Mouse (Mus musculus) C2C12 (cell line): ENCODE measurements at regions not wholly inside any gene's neighbourhood (a gene's known extent, or its start where the extent isn't known, plus 50 kb on each side); places are given as distances from the start of the nearest gene placed in this dataset.

ENCODE experiments used
- H3K27me3 ChIP-seq: one replicate; pipeline ENCODE4 v1.6.1; 2011; ENCODE audit not compliant: control insufficient read depth, insufficient read depth, insufficient read length
- H3K36me3 ChIP-seq: one replicate; pipeline ENCODE4 v1.6.1; 2011; ENCODE audit not compliant: control insufficient read depth, insufficient read depth
- H3K4me3 ChIP-seq: one replicate; pipeline ENCODE4 v1.5.1; 2011; ENCODE audit warnings: mild to moderate bottlenecking, control low read depth; ENCODE audit not compliant: poor library complexity, insufficient read depth, severe bottlenecking
- H3K79me2 ChIP-seq: one replicate; pipeline ENCODE4 v1.6.1; 2011; ENCODE audit not compliant: control insufficient read depth, insufficient read depth
- H3K79me3 ChIP-seq: one replicate; pipeline ENCODE4 v1.6.1; 2011; ENCODE audit warnings: low read depth, control low read depth
- H3ac ChIP-seq: one replicate; pipeline ENCODE3; 2011; ENCODE audit warnings: low read depth; ENCODE audit not compliant: control insufficient read depth, insufficient read length
- CEBPB ChIP-seq: IDR thresholded peaks from one replicate; pipeline ENCODE4 v1.6.1; 2011; ENCODE audit warnings: low read depth, mild to moderate bottlenecking, control low read depth, moderate library complexity
- CTCF ChIP-seq: IDR thresholded peaks from one replicate; pipeline ENCODE4 v1.5.1; 2011; ENCODE audit not compliant: control insufficient read depth, insufficient read depth, insufficient read length
- FOSL1 ChIP-seq: IDR thresholded peaks from one replicate; pipeline ENCODE4 v1.8.0; 2011; ENCODE audit warnings: mild to moderate bottlenecking, low read length; ENCODE audit not compliant: poor library complexity, insufficient read depth, severe bottlenecking
- MAX ChIP-seq: IDR thresholded peaks from one replicate; pipeline ENCODE4 v1.6.1; 2011; ENCODE audit warnings: mild to moderate bottlenecking, control low read depth
- MYOD1 ChIP-seq: IDR thresholded peaks from one replicate; pipeline ENCODE4 v1.6.1; 2011; ENCODE audit warnings: low read depth; ENCODE audit not compliant: control insufficient read depth, insufficient read length
- MYOG ChIP-seq: IDR thresholded peaks from one replicate; pipeline ENCODE4 v1.6.1; 2011; ENCODE audit not compliant: control insufficient read depth, insufficient read length; ENCODE audit errors: extremely low read depth
- USF1 ChIP-seq: IDR thresholded peaks from one replicate; pipeline ENCODE4 v1.6.1; 2011; ENCODE audit warnings: low read depth, mild to moderate bottlenecking, control low read depth, moderate library complexity

DNA sequence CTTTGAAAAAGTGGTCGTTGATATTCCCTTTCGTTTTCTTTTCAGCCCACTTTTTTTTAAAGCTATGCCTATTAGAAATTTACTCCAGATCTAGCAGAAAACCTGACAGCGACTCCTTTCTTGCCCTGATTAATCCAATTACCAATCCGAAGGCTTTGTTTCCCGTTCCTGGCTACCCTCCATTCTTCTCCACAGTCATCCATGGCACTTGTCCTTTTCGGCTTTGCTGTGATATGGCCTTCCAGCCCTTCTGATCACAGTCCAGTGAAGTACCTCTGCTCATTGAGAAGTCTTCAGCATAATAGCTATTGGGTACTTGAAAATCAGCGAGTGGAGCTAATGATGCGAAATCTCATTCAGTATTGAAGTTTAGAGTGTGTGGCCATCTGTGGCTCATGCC, 99.0 kb upstream of the Alg10b start:
- Histone ChIP-seq H3K79me2 (no peaks in the 10 kb centered on the region), H3ac (no peak overlapping the region), H3K27me3 (no peaks in the 10 kb centered on the region), H3K4me3 (no peak overlapping the region), H3K36me3 (no peaks in the 10 kb centered on the region), H3K79me3 (no peaks in the 10 kb centered on the region)
- TF ChIP-seq MAX, result no peak
- TF ChIP-seq MYOG, result no peak
- TF ChIP-seq FOSL1, result no peak
- TF ChIP-seq USF1, result no peak
- TF ChIP-seq CEBPB, result no peak
- TF ChIP-seq CTCF, result no peak
- TF ChIP-seq MYOD1, result no peak

- H3K79me3 ChIP-seq, result no peaks in the 10 kb centered on the region
- no peaks in the 10 kb centered on the region for H3K36me3 ChIP-seq
- no peaks in the 10 kb centered on the region for H3K79me2 ChIP-seq
- H3K27me3 ChIP-seq, result no peaks in the 10 kb centered on the region
- H3K4me3 ChIP-seq, result no peak overlapping the region
- H3ac ChIP-seq, result no peak overlapping the region
- TF ChIP-seq CEBPB (no peak), CTCF (no peak)
Measured at GRCm38 (mm10) chr15:90131777-90132176, 92.3 kb upstream of the Alg10b start.

DNA sequence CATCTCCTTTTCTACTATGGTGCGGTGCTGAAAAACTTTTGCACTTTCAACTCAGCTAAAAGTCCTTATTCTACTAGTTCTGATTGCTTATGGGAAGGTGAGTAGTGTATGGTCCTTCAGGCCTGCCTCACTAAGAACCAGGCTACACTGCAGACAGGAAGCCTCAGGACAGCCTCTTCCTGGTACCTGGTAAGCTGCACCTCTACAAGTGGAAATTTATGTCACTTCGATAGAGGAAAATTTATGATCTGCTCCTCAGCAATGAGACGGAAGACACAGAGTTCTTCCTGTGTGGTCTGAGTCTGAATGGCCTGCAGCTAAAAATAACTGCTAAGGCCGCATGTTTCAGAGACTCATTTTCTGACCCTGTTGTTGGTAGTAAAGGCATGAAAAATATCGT, 83.1 kb upstream of the Alg10b start:
- Histone ChIP-seq H3K27me3 (no peaks in the 10 kb centered on the region), H3K79me3 (no peaks in the 10 kb centered on the region), H3ac (no peak overlapping the region), H3K36me3 (no peaks in the 10 kb centered on the region), H3K4me3 (no peak overlapping the region), H3K79me2 (no peaks in the 10 kb centered on the region)
- TF ChIP-seq FOSL1, result no peak
- no peak for TF ChIP-seq MYOD1
- no peak for TF ChIP-seq MYOG
- TF ChIP-seq CTCF, result no peak

DNA sequence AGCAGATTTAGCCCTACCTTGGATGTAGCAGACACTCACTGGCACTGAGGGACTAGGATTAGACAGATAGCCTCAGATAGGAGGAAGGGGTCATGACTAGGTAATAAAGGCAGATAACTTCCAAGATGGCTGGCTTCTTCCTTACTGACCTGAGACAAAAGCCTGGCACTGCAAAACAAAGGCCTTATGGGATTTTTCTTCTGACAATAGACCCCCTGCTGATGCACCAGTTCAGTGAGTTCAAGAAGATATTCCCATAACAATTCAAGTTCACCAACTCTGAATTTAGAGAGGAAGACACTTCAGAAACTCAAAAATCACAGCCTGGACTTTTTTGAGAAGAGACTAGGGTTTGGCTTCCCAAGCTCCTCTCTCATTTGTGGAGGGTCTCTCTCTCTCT, 75.4 kb upstream of the Alg10b start:
- Histone ChIP-seq H3K79me3 (no peaks in the 10 kb centered on the region), H3K36me3 (no peaks in the 10 kb centered on the region), H3K27me3 (peaks cover 8% of the 10 kb centered on the region), H3ac (no peak overlapping the region), H3K4me3 (no peak overlapping the region), H3K79me2 (no peaks in the 10 kb centered on the region)
- TF ChIP-seq MAX (no peak), CEBPB (no peak), MYOG (no peak)

DNA sequence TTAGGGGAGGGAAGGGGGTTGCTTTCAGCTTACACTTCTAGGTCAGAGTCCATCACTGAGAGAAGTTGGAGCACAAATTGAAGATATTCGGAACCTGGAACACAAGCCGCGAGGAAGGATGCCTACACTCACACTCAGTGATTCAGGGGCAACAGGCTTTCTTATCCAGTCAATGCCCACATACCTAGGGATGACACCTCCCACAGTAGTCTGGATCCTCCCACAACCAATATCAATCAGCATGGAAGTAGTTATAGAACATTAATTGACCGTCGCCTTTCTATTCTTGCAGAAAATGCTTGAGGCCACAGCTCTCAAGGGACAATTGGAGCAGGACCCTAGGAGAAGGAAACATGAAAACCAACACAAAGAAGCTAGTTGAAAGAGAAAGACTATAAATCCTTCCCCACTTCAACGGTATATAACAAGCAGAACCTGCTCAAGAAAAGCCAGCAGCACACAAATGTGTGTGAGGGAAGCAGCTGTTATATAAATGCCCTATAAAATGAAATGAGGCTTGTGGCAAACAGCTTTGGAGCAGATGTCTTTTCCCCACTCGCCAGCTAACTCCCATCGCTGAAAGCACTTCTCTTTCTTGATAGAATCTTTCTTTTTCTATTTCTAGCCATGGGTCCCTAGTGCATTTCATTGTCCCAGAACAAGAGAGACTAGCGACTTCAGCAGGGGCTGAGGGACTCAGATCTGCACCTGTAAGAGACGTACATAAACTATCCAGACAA, 70.1 kb upstream of the Alg10b start:
- Histone ChIP-seq H3K36me3 (no peaks in the 10 kb centered on the region), H3K79me3 (no peaks in the 10 kb centered on the region), H3K4me3 (no peak overlapping the region), H3K79me2 (no peaks in the 10 kb centered on the region), H3K27me3 (peaks cover 8% of the 10 kb centered on the region), H3ac (no peak overlapping the region)
- TF ChIP-seq MYOD1 (no peak), FOSL1 (no peak), MYOG (no peak), USF1 (no peak), CTCF (no peak), CEBPB (no peak), MAX (no peak)
